Mouse (Mus musculus) liver, adult 2 months (tissue): ENCODE measurements around the gene Exoc8. TPM values are rescaled to one million over a fixed set of nuclear protein-coding genes. Genes with fewer than 3 reads are reported as not detected.
A peak's percentile ranks its signal among the peaks of the same experiment; 100 is the strongest.

Source experiments
- DNase-seq: peaks from one replicate; pipeline ENCODE4 v3.0.0-alpha.2; 2011; ENCODE audit warnings: low read depth, low spot score; ENCODE audit errors: extremely low read depth
- H3K27ac ChIP-seq: fragments of 200-500 bp; replicated peaks from 2 replicates; pipeline ENCODE4 v1.5.1; 2012; ENCODE audit warnings: low read depth, mild to moderate bottlenecking, control low read depth, inconsistent platforms, low read length; ENCODE audit not compliant: insufficient read depth
- H3K27me3 ChIP-seq: fragments of 200-500 bp; 2 replicates; pipeline ENCODE4 v1.6.1; 2012; ENCODE audit warnings: mild to moderate bottlenecking, moderate library complexity, low read length, inconsistent platforms; ENCODE audit not compliant: control insufficient read depth, insufficient read depth
- H3K36me3 ChIP-seq: fragments of 200-500 bp; 2 replicates; pipeline ENCODE4 v1.6.1; 2012; ENCODE audit warnings: low read length, inconsistent platforms; ENCODE audit not compliant: control insufficient read depth, insufficient read depth
- H3K4me1 ChIP-seq: fragments of 200-500 bp; 2 replicates; pipeline ENCODE4 v1.6.1; 2011; ENCODE audit warnings: low read length; ENCODE audit not compliant: control insufficient read depth, insufficient read depth
- H3K4me3 ChIP-seq: fragments of 200-500 bp; 2 replicates; pipeline ENCODE4 v1.5.1; 2011; ENCODE audit warnings: low read depth, mild to moderate bottlenecking, control low read depth, low read length, moderate library complexity; ENCODE audit not compliant: insufficient read depth
- H3K79me2 ChIP-seq: fragments of 200-500 bp; 2 replicates; pipeline ENCODE4 v1.6.1; 2012; ENCODE audit warnings: inconsistent platforms, mild to moderate bottlenecking, low read length, moderate library complexity; ENCODE audit not compliant: control insufficient read depth, insufficient read depth
- H3K9ac ChIP-seq: fragments of 200-500 bp; 2 replicates; pipeline ENCODE4 v1.6.1; 2012; ENCODE audit warnings: low read depth, mild to moderate bottlenecking, control low read depth, inconsistent platforms, low read length
- CTCF ChIP-seq: fragments of 200-500 bp; IDR thresholded peaks from 2 replicates; pipeline ENCODE4 v1.5.1; 2011; ENCODE audit warnings: low read depth, low read length, control low read depth
- POLR2A ChIP-seq: fragments of 200-500 bp; IDR thresholded peaks from 2 replicates; pipeline ENCODE4 v1.6.1; 2011; ENCODE audit warnings: low read length, control low read depth; ENCODE audit not compliant: insufficient read depth; ENCODE audit errors: extremely low read depth
- WGBS: fragments of 180-500 bp; shearing (Covaris S2); methylation state at CpG from one replicate; pipeline ENCODE4 v1.1.7; 2018; 5-methylcytosine and 5-hydroxymethylcytosine counted together
- polyA plus RNA-seq: library from polyadenylated mRNA; depleted of rRNA; stranded (reverse); fragments of >200 nt; gene quantifications from 2 replicates; pipeline ENCODE4 v1.2.3, GENCODE M21; 2012
- total RNA-seq: library from RNA; depleted of rRNA; stranded (reverse); fragments of >200 nt; gene quantifications from 2 replicates; pipeline ENCODE4 v1.2.3, GENCODE M21; 2014

The Exoc8 gene
- total and polyA plus RNA-seq, 2 experiments = 4.3 to 7.0 TPM

DNA sequence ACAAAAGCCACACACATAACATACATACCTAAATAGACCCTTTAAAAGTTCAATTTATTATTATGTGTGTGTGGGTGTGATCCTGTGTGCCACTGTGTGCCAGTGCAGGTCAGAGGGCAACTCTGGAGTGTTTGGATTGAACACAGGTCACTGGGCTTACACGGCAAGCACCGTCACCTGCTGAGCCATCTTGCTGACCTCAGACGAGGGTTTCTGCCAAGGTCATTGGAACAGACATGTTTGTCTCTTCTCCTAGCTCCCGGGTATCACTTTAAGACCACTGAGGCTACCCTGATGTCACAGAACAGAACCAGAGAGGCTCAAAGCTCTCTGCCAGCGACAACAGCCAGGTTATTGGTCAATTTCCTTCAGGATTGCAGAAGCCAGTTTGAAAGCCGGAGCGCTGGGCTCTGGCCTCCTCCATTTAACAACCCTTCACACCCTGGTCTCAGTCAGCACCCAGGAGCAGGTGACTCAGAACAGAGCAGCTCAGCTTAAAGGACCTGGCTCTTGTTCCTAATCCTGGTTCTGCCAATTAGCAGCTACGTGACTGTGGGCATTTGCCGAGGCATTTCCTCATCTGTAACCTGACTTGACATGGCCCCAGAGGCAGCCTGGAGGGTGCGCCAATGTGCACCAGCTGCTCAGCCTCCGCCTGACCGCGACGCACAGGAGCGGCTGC is 26.6 kb upstream of the Exoc8 start:
- 38% methylated on average over 15 of the region's 15 CpGs for WGBS
- DNase-seq = peak; percentile 94
- Histone ChIP-seq H3K9ac (no peak overlapping the region), H3K4me1 (peaks cover 40% of the 10 kb centered on the region), H3K36me3 (no peaks in the 10 kb centered on the region), H3K27ac (no peak overlapping the region), H3K79me2 (peaks cover 21% of the 10 kb centered on the region), H3K4me3 (no peak overlapping the region), H3K27me3 (no peaks in the 10 kb centered on the region; the same call in 1 of the 2 replicates)
- no peak for TF ChIP-seq POLR2A
- no peak for TF ChIP-seq CTCF

- TF ChIP-seq CTCF (no peak), POLR2A (no peak)
- 52% methylated on average over 11 of the region's 11 CpGs for WGBS
- DNase-seq = peak; percentile 68
Measured at GRCm38 (mm10) chr8:124922490-124923089, 25.1 kb upstream of the Exoc8 start.

GRCm38 (mm10) chr8:124921369-124922279 is 24.1 kb upstream of the Exoc8 start:
- Histone ChIP-seq H3K4me3 (no peak overlapping the region), H3K4me1 (peaks cover 38% of the 10 kb centered on the region)
- WGBS = 31% methylated on average over 18 of the region's 18 CpGs

More at GRCm38 (mm10) chr8:124922490-124923089, 25.1 kb upstream of the Exoc8 start:
- Histone ChIP-seq H3K4me1 (peaks cover 40% of the 10 kb centered on the region), H3K36me3 (no peaks in the 10 kb centered on the region), H3K4me3 (no peak overlapping the region), H3K9ac (no peak overlapping the region), H3K27me3 (no peaks in the 10 kb centered on the region), H3K27ac (no peak overlapping the region), H3K79me2 (peaks cover 23% of the 10 kb centered on the region)

DNA sequence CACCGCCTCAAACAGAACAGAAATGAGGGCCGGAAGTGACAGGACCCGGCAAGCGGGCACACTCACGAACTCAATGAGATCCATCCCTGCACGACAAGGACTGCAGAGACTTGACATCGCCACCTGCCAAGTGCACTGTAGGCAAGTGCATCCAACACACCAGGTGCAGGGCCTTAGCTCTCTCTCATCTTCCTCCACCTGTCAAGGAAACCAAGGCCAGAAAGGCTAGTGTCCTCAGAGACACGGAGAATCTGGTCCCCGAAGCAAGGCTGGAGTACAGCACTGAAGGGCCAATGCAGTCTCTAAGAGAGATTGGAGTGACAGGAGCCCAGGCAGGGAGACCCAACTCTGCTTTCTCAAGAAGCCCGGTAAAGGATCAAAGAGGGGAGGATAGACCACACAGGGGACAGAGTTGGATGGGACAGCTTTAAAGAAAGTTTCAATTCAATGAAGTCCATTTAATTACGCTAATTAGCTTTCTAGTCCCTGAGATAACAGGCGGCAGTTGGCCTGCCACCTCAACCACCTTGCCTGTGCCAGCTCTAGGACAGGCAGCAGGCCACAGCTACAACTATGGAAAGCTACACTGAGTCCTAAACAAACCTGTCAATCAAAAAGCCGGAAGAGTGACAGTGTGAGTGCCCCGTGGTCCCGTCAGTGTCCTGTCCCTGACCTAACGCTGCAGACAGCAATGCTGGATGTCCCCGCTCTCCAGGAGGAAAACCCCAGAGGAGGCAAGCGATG is 20.4 kb upstream of the Exoc8 start:
- no peaks in the 10 kb centered on the region for H3K27me3 ChIP-seq
- no peak for DNase-seq
- H3K27ac ChIP-seq = no peak overlapping the region
- peaks cover 2% of the 10 kb centered on the region; the same call in 1 of the 2 replicates for H3K36me3 ChIP-seq
- no peak overlapping the region for H3K9ac ChIP-seq
- peaks cover 11% of the 10 kb centered on the region for H3K4me1 ChIP-seq
- TF ChIP-seq POLR2A (no peak), CTCF (no peak)
- H3K79me2 ChIP-seq = peaks cover 26% of the 10 kb centered on the region
- no peak overlapping the region for H3K4me3 ChIP-seq
- 92% methylated on average over 18 of the region's 18 CpGs for WGBS

More at GRCm38 (mm10) chr8:124921369-124922279, 24.1 kb upstream of the Exoc8 start:
- peak; percentile 93 for DNase-seq
- no peak overlapping the region for H3K9ac ChIP-seq
- H3K36me3 ChIP-seq = no peaks in the 10 kb centered on the region
- TF ChIP-seq CTCF (peak; percentile 39), POLR2A (no peak)
- no peak overlapping the region for H3K27ac ChIP-seq
- H3K79me2 ChIP-seq = peaks cover 26% of the 10 kb centered on the region
- no peaks in the 10 kb centered on the region for H3K27me3 ChIP-seq

DNA sequence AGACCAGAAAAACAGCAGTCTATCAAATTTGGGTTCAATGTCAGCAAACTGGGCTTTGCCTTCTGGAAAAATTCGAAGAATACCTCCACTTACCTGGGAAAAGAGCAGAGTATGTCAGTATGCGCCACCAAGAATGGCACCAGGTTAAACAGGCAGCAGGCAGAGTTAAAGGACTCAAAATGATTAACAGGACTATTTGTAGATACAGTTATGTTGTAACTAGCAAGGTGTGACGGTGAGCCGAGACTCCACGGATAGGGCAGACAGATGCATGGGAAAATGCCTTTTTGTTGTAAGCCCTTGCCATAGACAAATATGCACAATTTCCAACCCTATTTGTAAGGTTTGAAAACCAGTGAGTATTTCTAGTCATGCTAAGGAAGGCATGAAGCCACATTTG is 16.6 kb upstream of the Exoc8 start:
- Histone ChIP-seq H3K4me3 (no peak overlapping the region), H3K27ac (no peak overlapping the region), H3K4me1 (peaks cover 2% of the 10 kb centered on the region; the same call in 1 of the 2 replicates), H3K79me2 (peaks cover 10% of the 10 kb centered on the region), H3K9ac (no peak overlapping the region), H3K36me3 (peaks cover 2% of the 10 kb centered on the region; the same call in 1 of the 2 replicates), H3K27me3 (no peaks in the 10 kb centered on the region)
- no peak for DNase-seq
- TF ChIP-seq CTCF (no peak), POLR2A (no peak)
- WGBS = 95% methylated on average over 5 of the region's 5 CpGs
